Mouse (Mus musculus) frontal cortex, adult 2 months (tissue): ENCODE measurements at regions not wholly inside any gene's neighbourhood (a gene's known extent, or its start where the extent isn't known, plus 50 kb on each side); places are given as distances from the start of the nearest gene placed in this dataset.

ENCODE experiments used
- DNase-seq, 2 experiments: peaks; one replicate each; pipeline ENCODE4 v3.0.0; 2022; ENCODE audit warnings: low spot score in 1 of 2; ENCODE audit errors: extremely low spot score in 1 of 2

GRCm38 (mm10) chr2:173334856-173335595 lies 58.7 kb upstream of the Pmepa1 start:
- no peak for DNase-seq

GRCm38 (mm10) chr2:173335859-173336258 lies 59.5 kb upstream of the Pmepa1 start:
- peak in 1 of 2 experiments; percentile 43 for DNase-seq

GRCm38 (mm10) chr2:173337666-173338065 lies 61.3 kb upstream of the Pmepa1 start:
- no peak for DNase-seq

GRCm38 (mm10) chr2:173338671-173339070 lies 62.3 kb upstream of the Pmepa1 start:
- DNase-seq = no peak

- no peak for DNase-seq
Observed at GRCm38 (mm10) chr2:173339211-173339610, 62.9 kb upstream of the Pmepa1 start.

GRCm38 (mm10) chr2:173340044-173340601 lies 63.8 kb upstream of the Pmepa1 start:
- peak in 1 of 2 experiments; percentile 34 for DNase-seq

GRCm38 (mm10) chr2:173342605-173343260 lies 66.4 kb upstream of the Pmepa1 start:
- DNase-seq = peak in 1 of 2 experiments; percentile 22

GRCm38 (mm10) chr2:173343665-173344064 lies 67.3 kb upstream of the Pmepa1 start:
- no peak for DNase-seq

GRCm38 (mm10) chr2:173344221-173344620 lies 67.9 kb upstream of the Pmepa1 start:
- no peak for DNase-seq

GRCm38 (mm10) chr2:173347341-173347740 lies 71.0 kb upstream of the Pmepa1 start:
- peak; percentile 74 to 75 for DNase-seq

- DNase-seq = no peak
Observed at GRCm38 (mm10) chr2:173348757-173349156, 72.4 kb upstream of the Pmepa1 start.

GRCm38 (mm10) chr2:173349510-173349909 lies 73.2 kb upstream of the Pmepa1 start:
- DNase-seq = no peak

- no peak for DNase-seq
Observed at GRCm38 (mm10) chr2:173349910-173350309, 73.6 kb upstream of the Pmepa1 start.

- no peak for DNase-seq
Observed at GRCm38 (mm10) chr2:173350405-173350804, 74.1 kb upstream of the Pmepa1 start.

GRCm38 (mm10) chr2:173350831-173351230 lies 74.5 kb upstream of the Pmepa1 start:
- no peak for DNase-seq

- DNase-seq = peak in 1 of 2 experiments; percentile 26
Observed at GRCm38 (mm10) chr2:173351831-173352755, 75.8 kb upstream of the Pmepa1 start.

GRCm38 (mm10) chr2:173352756-173353139 lies 76.4 kb upstream of the Pmepa1 start:
- no peak for DNase-seq

- DNase-seq = no peak
Observed at GRCm38 (mm10) chr2:173353435-173354241, 77.3 kb upstream of the Pmepa1 start.

- no peak for DNase-seq
Observed at GRCm38 (mm10) chr2:173356786-173357185, 80.5 kb upstream of the Pmepa1 start.
